Mouse (Mus musculus) liver, embryonic 14.5 days (tissue): ENCODE results near the gene Olfr1416. TPM values are rescaled to one million over a fixed set of nuclear protein-coding genes. Genes with fewer than 3 reads are reported as not detected.

Experiments used
- ATAC-seq: fragments of 200-750 bp; cut with Nextera tagmentation; 2 replicates; pipeline ENCODE4 v1.8.0; 2017; ENCODE audit warnings: moderate number of reproducible peaks, mild to moderate bottlenecking, moderate library complexity; ENCODE audit not compliant: insufficient read depth
- DNase-seq, 3 experiments: peaks; one replicate each; pipeline ENCODE4 v3.0.0-alpha.2; 2012 to 2013; ENCODE audit warnings: low read depth in 3 of 3, low spot score in 3 of 3
- H3K27ac ChIP-seq: fragments of 300-500 bp; sonication (generic); 2 replicates; pipeline ENCODE4 v1.5.1; 2014; ENCODE audit warnings: moderate library complexity, mild to moderate bottlenecking, control low read depth, inconsistent platforms
- H3K27me3 ChIP-seq: fragments of 300-500 bp; sonication (generic); 2 replicates; pipeline ENCODE4 v1.6.1; 2014; ENCODE audit warnings: mild to moderate bottlenecking, low read length, moderate library complexity; ENCODE audit not compliant: control insufficient read depth, insufficient read depth
- H3K36me3 ChIP-seq: fragments of 300-500 bp; sonication (generic); replicated peaks from 2 replicates; pipeline ENCODE4 v1.6.1; 2014; ENCODE audit warnings: low read depth; ENCODE audit not compliant: control insufficient read depth, insufficient read depth
- H3K4me1 ChIP-seq, 2 experiments: fragments of 200-500 bp in 1 of 2; fragments of 300-500 bp in 1 of 2; sonication (generic) in 1 of 2; replicated peaks; 2 replicates each; pipeline ENCODE4 v1.6.1; 2012 to 2014; ENCODE audit warnings: antibody characterized with exemption in 1 of 2, inconsistent platforms in 1 of 2, low read length in 1 of 2; ENCODE audit not compliant: control insufficient read depth in 2 of 2, insufficient read depth in 2 of 2
- H3K4me2 ChIP-seq: fragments of 300-500 bp; sonication (generic); 2 replicates; pipeline ENCODE4 v1.6.1; 2014; ENCODE audit warnings: low read depth, mild to moderate bottlenecking, control low read depth, moderate library complexity
- H3K4me3 ChIP-seq, 2 experiments: fragments of 200-500 bp in 1 of 2; fragments of 300-500 bp in 1 of 2; sonication (generic) in 1 of 2; 2 replicates each; pipeline ENCODE4 v1.5.1; 2012 to 2014; ENCODE audit warnings: low read depth in 2 of 2, low read length in 2 of 2, mild to moderate bottlenecking in 2 of 2, control low read depth in 1 of 2, inconsistent platforms in 1 of 2, moderate library complexity in 1 of 2; ENCODE audit not compliant: insufficient read depth in 1 of 2
- H3K9ac ChIP-seq: fragments of 300-500 bp; sonication (generic); replicated peaks from 2 replicates; pipeline ENCODE4 v1.6.1; 2014; ENCODE audit warnings: mild to moderate bottlenecking, control low read depth, moderate library complexity
- H3K9me3 ChIP-seq: fragments of 300-500 bp; sonication (generic); 2 replicates; pipeline ENCODE4 v1.6.1; 2016; ENCODE audit warnings: low read length, mixed read lengths; ENCODE audit not compliant: control insufficient read depth
- CTCF ChIP-seq: IDR thresholded peaks from 2 replicates; pipeline ENCODE4 v1.5.1; 2016; ENCODE audit warnings: antibody characterized with exemption, low read depth, control low read depth
- EP300 ChIP-seq: IDR thresholded peaks from 2 replicates; pipeline ENCODE4 v1.6.1; 2016; ENCODE audit warnings: antibody characterized with exemption, low read depth
- WGBS: fragments of 180-500 bp; shearing (Covaris S2); extraction: QIAGEN DNeasy Blood & Tissue Kit; methylation state at CpG from one replicate; pipeline ENCODE4 v1.1.7; 2014; ENCODE audit not compliant: insufficient replicate concordance; 5-methylcytosine and 5-hydroxymethylcytosine counted together
- microRNA-seq: library from miRNA; unstranded; fragments of <30 nt; microRNA quantifications from one replicate; pipeline ENCODE4, GENCODE M21; 2016
- polyA plus RNA-seq, 2 experiments: library from polyadenylated mRNA; depleted of rRNA in 1 of 2; stranded (reverse) in 1 of 2; unstranded in 1 of 2; fragments of >200 nt; fragmentation: Nextera tagmentation in 1 of 2; extraction: Ambion mirVana in 1 of 2; gene quantifications; 2 replicates each; pipeline versions ENCODE4 v1.2.1 to v1.2.3; 2012 to 2014

The Olfr1416 gene
- polyA plus RNA-seq, 2 experiments, result not detected

DNA sequence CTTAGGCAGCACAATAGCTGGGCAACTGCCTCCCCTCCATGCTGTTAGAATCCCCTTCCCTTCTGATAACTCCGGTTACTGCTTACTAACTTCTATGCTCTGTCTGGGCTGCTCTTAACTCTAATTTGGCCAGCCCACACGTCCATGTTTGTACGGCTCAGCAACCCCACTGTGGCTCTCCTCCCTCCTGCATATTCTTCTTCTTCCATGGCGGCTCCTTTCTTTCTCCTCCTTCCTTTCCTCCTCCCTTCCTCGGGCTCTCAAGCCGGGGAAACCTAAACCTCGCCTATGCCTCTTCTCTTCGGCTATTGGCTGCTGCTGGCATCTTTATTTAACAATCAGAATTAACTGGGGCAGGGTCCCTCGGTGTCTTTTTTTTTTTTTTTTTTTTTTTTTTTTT, 52.1 kb downstream of the Olfr1416 start:
- Histone ChIP-seq H3K4me3 (no peak overlapping the region), H3K4me2 (no peak overlapping the region), H3K27me3 (no peaks in the 10 kb centered on the region), H3K9me3 (no peaks in the 10 kb centered on the region), H3K9ac (no peak overlapping the region), H3K36me3 (no peaks in the 10 kb centered on the region), H3K27ac (no peak overlapping the region), H3K4me1 (no peaks in the 10 kb centered on the region)
- TF ChIP-seq CTCF, result no peak
- no peak for TF ChIP-seq EP300
- no peak for DNase-seq
- ATAC-seq, result no peak
- 56% methylated on average over 9 of the region's 9 CpGs for WGBS

DNA sequence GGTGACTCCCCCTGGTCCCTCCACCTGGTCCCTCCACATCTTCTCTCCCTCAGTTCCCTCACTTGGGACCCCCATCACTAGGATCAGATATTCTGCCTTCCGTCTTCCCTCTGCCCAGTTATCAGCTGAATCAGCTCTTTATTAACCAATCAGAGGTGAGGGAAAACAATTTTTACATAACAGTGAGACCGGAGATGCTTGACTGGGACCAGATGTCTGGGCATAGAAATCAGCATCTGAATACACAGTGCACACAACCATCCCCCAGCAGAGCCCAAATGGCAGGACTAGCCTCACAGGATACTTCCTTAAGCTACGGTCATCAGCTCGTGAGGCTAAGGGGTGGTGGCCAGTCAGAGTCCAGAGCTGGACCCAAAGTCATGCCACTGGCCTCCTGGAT, 52.8 kb downstream of the Olfr1416 start:
- Histone ChIP-seq H3K9ac (no peak overlapping the region), H3K27me3 (no peaks in the 10 kb centered on the region), H3K9me3 (no peaks in the 10 kb centered on the region), H3K4me3 (no peak overlapping the region), H3K27ac (no peak overlapping the region), H3K4me1 (no peaks in the 10 kb centered on the region), H3K4me2 (no peak overlapping the region), H3K36me3 (no peaks in the 10 kb centered on the region)
- 54% methylated on average over 4 of the region's 4 CpGs for WGBS
- TF ChIP-seq EP300 (no peak), CTCF (no peak)
- ATAC-seq (no peak), DNase-seq (no peak)

DNA sequence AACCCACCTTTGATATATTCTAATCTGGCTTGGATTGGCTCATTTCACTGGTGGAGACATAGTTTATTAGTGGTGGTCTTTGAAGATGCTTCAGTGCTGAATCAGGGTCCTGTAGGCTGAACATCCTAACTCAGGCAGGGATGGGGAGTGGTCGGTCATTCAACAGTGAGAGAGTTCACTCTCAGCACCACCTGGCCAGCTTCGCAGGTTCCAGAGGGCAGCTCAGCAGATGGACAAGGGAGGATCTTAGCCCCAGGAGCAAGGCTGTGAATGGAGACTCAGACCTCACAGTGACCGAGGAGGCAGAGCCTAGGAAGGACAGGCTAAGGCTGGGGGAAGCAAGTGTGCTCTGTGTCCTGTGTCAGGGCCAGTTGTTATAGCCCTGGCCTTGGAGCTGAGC, 53.5 kb downstream of the Olfr1416 start:
- Histone ChIP-seq H3K4me3 (no peak overlapping the region), H3K9me3 (no peaks in the 10 kb centered on the region), H3K4me1 (no peaks in the 10 kb centered on the region), H3K27ac (no peak overlapping the region), H3K36me3 (no peaks in the 10 kb centered on the region), H3K4me2 (no peak overlapping the region), H3K27me3 (no peaks in the 10 kb centered on the region), H3K9ac (no peak overlapping the region)
- no peak for ATAC-seq
- TF ChIP-seq CTCF, result no peak
- no peak for TF ChIP-seq EP300
- WGBS, result 48% methylated on average over 3 of the region's 3 CpGs
- DNase-seq, result no peak

DNA sequence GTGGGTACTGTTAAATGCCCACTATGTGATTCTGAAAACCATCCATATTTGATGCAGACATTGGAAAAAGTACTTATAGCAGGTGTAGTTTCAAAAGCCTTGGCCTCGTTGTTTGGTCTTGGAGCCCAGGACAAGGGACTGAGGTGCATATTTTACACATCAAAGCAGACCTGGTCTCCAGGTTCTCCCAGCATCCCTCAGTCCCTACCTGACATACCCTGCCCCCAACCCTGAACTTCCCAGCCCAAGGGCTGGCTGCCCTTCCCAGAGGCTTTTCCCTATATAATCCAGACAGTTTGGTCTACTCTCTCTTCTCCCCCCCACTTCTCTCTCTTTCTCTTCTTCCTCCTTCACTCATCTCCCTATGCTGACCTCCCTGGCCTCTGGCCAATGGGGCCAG, 53.9 kb downstream of the Olfr1416 start:
- TF ChIP-seq EP300 (no peak), CTCF (no peak)
- H3K27me3 ChIP-seq, result no peaks in the 10 kb centered on the region
- H3K4me1 ChIP-seq, result no peaks in the 10 kb centered on the region
- no peak for ATAC-seq
- no peaks in the 10 kb centered on the region for H3K9me3 ChIP-seq
- H3K27ac ChIP-seq, result no peak overlapping the region
- H3K4me2 ChIP-seq, result no peak overlapping the region
- no peaks in the 10 kb centered on the region for H3K36me3 ChIP-seq
- 73% methylated on average over 1 of the region's 1 CpGs for WGBS
- no peak for DNase-seq
- no peak overlapping the region for H3K4me3 ChIP-seq
- H3K9ac ChIP-seq, result no peak overlapping the region

Small RNA genes within 50 kb of the gene (microRNA-seq; reads per million reads assigned to microRNA genes)
- 2.5 reads per million for gene Mir6900

Other genes with a start within 250 kb of the Olfr1416 start
- 39.5 and 44.0 TPM in 2 replicates for gene Ndufa10, start 11.3 kb downstream of the Olfr1416 start, polyA plus RNA-seq (2012; rRNA removed)
- 152 and 153 TPM in 2 replicates for gene Ndufa10, start 11.3 kb downstream of the Olfr1416 start, polyA plus RNA-seq (2014; fragmentation: Nextera tagmentation; extraction: Ambion mirVana)
- gene Olfr1415, start 11.0 kb upstream of the Olfr1416 start, polyA plus RNA-seq (2012; rRNA removed), result not detected in 2 replicates
- not detected in 2 replicates for gene Olfr1415, start 11.0 kb upstream of the Olfr1416 start, polyA plus RNA-seq (2014; fragmentation: Nextera tagmentation; extraction: Ambion mirVana)
- gene Olfr1414, start 33.5 kb upstream of the Olfr1416 start, polyA plus RNA-seq (2012; rRNA removed), result not detected in 2 replicates
- gene Olfr1414, start 33.5 kb upstream of the Olfr1416 start, polyA plus RNA-seq (2014; fragmentation: Nextera tagmentation; extraction: Ambion mirVana), result not detected in 2 replicates
- not detected in 2 replicates for gene Olfr1413, start 86.2 kb upstream of the Olfr1416 start, polyA plus RNA-seq (2012; rRNA removed)
- not detected in 2 replicates for gene Olfr1413, start 86.2 kb upstream of the Olfr1416 start, polyA plus RNA-seq (2014; fragmentation: Nextera tagmentation; extraction: Ambion mirVana)
- gene Olfr1412, start 100.7 kb upstream of the Olfr1416 start, polyA plus RNA-seq (2012; rRNA removed), result not detected in 2 replicates
- gene Olfr1412, start 100.7 kb upstream of the Olfr1416 start, polyA plus RNA-seq (2014; fragmentation: Nextera tagmentation; extraction: Ambion mirVana), result not detected in 2 replicates
- not detected in 2 replicates for gene Olfr1411, start 109.3 kb upstream of the Olfr1416 start, polyA plus RNA-seq (2012; rRNA removed)
- gene Olfr1411, start 109.3 kb upstream of the Olfr1416 start, polyA plus RNA-seq (2014; fragmentation: Nextera tagmentation; extraction: Ambion mirVana), result not detected in 2 replicates
- not detected in 2 replicates for gene Olfr1410, start 120.7 kb upstream of the Olfr1416 start, polyA plus RNA-seq (2012; rRNA removed)
- gene Olfr1410, start 120.7 kb upstream of the Olfr1416 start, polyA plus RNA-seq (2014; fragmentation: Nextera tagmentation; extraction: Ambion mirVana), result not detected in 2 replicates
- not detected in 2 replicates for gene Olfr12, start 132.7 kb upstream of the Olfr1416 start, polyA plus RNA-seq (2012; rRNA removed)
- gene Olfr12, start 132.7 kb upstream of the Olfr1416 start, polyA plus RNA-seq (2014; fragmentation: Nextera tagmentation; extraction: Ambion mirVana), result not detected in 2 replicates
- 98.4 and 99.3 TPM in 2 replicates for gene Cops9, start 156.9 kb upstream of the Olfr1416 start, polyA plus RNA-seq (2012; rRNA removed)
- 230 and 237 TPM in 2 replicates for gene Cops9, start 156.9 kb upstream of the Olfr1416 start, polyA plus RNA-seq (2014; fragmentation: Nextera tagmentation; extraction: Ambion mirVana)
- gene Otos, start 163.7 kb upstream of the Olfr1416 start, polyA plus RNA-seq (2012; rRNA removed), result 0.18 TPM in 1 of 2 replicates, not detected in the other
- 0.10 TPM in 1 of 2 replicates, not detected in the other for gene Otos, start 163.7 kb upstream of the Olfr1416 start, polyA plus RNA-seq (2014; fragmentation: Nextera tagmentation; extraction: Ambion mirVana)